Mouse (Mus musculus): Measurements from ENCODE around the gene Etl4.

- peak; percentile 26 for TF ChIP-seq CTCF (IDR thresholded peaks at IDR 0.05; ENCODE audit: insufficient read depth, low read length)
- TF ChIP-seq POLR2A (IDR thresholded peaks at IDR 0.05; ENCODE audit: borderline replicate concordance, extremely low read depth, low read depth, low read length), result no peak
These were observed 766.8 kb downstream of the Etl4 start for GRCm38 (mm10) chr2:20676379-20676778.

Measured in lung, adult 2 months (tissue).